Mouse (Mus musculus) heart, embryonic 11.5 days (tissue): ENCODE data around the gene 2310009B15Rik. TPM values are rescaled to one million over a fixed set of nuclear protein-coding genes. Genes with fewer than 3 reads are reported as not detected.

Source experiments
- polyA plus RNA-seq: library from polyadenylated mRNA; unstranded; fragments of >200 nt; fragmentation: Nextera tagmentation; extraction: Ambion mirVana; gene quantifications from 2 replicates; pipeline ENCODE4 v1.2.1, GENCODE M21; 2014

2310009B15Rik gene
- polyA plus RNA-seq, 1 experiment from 2014 or later, result 28.1 TPM

Other genes with a start within 250 kb of the 2310009B15Rik start
- 47.1 TPM in 2 replicates for gene Nek7, start 236.7 kb downstream of the 2310009B15Rik start, polyA plus RNA-seq
- 2.0 and 2.5 TPM in 2 replicates for gene Lhx9, start 8.3 kb downstream of the 2310009B15Rik start, polyA plus RNA-seq
- 10.1 and 14.3 TPM in 2 replicates for gene Dennd1b, start 106.6 kb upstream of the 2310009B15Rik start, polyA plus RNA-seq